Mouse (Mus musculus): ENCODE results near the gene Ilvbl.
"Not testable (repeated sequence)": the region's sequence is repeated elsewhere in the genome, so short reads cannot be mapped to it uniquely, and the experiment has no call there.

The Ilvbl gene

DNA sequence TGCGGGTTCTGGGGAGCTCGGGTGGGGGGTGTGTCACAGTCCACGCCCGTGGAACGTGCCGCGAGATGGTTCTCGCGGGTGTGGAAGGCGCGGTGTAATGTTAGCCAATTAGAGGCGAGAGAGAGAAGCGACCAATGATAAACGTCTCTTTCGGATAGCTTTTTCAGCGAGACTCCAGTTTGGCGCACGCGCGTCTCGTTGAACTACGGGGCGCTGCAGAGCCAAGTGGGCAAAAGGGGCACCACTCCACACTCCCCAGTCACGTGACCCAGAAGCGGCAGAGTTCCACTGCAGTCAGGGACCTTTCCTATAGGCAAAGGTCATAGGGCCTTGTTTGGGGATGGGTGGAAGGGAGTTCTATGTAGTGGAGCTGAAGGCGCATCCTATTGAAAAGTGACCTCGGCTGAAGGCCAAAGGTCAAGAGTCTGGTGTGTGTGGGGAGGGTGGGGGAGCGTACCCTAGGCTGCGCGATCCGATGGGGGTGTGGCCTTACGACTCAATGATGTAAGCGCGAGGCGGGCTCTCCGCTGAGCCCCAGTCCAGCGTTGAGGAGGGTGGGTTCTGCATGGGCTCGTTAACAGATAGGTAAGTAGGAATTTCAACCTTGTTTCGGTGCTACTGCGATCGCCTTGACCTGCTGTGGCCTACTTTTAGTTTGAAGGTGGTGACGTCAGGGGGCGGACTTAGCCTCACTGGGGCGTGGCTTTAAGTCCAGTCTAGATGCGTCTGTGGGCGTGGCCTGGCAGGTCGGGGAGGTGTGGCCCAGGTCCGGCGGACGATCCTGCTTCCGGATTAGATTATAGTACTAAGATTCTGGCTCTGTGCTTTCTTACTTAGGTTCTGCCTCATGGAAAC is at the start of gene Ilvbl:
Gene Ilvbl (plus strand): TSS at position 97 of the 855 bp plus-strand sequence.
- peak; percentile 98 to 99 for DNase-seq

GRCm38 (mm10) chr10:78525071-78525470 is 49.1 kb upstream of the Ilvbl start:
- DNase-seq: not testable (repeated sequence)

- DNase-seq: peak in 1 of 2 experiments; percentile 31
Observed at GRCm38 (mm10) chr10:78525511-78525910, 48.6 kb upstream of the Ilvbl start.

- DNase-seq: peak; percentile 42 to 76
Observed at GRCm38 (mm10) chr10:78540943-78541342, 33.2 kb upstream of the Ilvbl start.

DNA sequence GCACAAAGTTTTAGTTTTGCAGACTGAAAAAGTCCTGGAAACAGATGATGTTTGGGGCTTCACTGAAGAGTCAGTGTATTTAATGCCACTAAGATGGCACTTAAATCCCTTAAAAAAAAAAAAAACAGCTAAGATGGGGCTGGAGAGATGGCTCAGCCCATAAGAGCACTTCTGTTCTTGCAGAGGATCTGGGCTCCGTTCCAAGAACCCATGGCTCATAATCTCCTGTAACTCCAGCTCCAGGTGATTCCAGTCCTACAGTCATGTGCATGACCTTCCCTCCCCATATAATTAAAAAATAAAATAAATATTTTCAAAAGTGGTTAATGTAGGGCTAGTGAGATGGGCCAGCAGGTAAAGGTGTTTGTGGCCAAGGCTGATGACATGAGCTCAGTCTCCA is 9.1 kb upstream of the Ilvbl start:
- no peak for DNase-seq

- no peak for DNase-seq
Observed at GRCm38 (mm10) chr10:78569191-78569590, 5.0 kb upstream of the Ilvbl start.

GRCm38 (mm10) chr10:78569686-78570085 is 4.5 kb upstream of the Ilvbl start:
- no peak for DNase-seq

- DNase-seq: no peak
Observed at GRCm38 (mm10) chr10:78570416-78570815, 3.7 kb upstream of the Ilvbl start.

DNA sequence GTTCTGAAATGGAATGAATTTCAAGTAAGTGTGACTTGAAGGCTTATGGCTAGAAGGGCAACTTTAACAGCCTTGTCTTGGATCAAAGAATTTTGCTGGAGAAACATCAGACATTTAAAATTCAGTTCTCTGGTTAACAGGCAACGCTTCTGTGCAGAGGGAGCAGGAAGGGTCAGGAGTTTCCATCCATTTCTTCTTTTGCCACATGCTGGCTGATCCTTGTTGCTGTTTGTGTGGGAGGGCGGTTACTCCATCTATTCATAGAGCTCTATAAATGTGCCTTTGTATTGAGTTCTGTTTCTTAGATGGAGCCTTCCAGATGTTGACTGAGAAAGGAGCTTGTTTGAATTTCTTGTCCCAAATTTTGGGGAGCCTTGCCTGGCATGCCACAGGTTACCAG is 3.2 kb upstream of the Ilvbl start:
- DNase-seq: no peak

- DNase-seq: no peak
Observed at GRCm38 (mm10) chr10:78573226-78573625, 920 bp upstream of the Ilvbl start.

DNA sequence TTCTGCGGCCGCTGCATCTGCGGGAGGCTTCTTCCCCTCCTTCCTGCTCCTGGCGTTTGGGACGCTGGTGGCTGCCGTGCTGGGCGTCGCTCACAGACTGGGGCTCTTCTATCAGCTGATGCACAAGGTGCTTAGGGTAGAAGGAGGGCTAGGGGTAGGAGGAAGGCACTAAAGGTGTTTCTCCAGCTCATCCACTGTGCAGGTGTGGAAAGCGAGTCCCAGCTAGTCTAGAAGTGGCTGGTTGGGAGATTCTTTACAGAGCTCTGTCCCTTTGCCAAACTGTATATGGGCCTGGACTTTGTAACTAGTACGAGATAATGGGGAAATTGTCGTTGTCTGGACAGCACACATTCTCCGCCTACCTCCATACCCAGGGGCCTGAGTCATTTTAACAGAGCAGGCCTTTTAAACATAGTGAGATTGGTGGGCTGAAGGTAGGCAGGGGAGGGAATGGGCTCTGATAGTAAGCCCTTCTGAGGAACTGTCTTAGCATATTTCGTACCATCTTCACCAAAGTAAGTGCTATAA is 1.0 kb downstream of the Ilvbl start:
- DNase-seq: no peak

DNA sequence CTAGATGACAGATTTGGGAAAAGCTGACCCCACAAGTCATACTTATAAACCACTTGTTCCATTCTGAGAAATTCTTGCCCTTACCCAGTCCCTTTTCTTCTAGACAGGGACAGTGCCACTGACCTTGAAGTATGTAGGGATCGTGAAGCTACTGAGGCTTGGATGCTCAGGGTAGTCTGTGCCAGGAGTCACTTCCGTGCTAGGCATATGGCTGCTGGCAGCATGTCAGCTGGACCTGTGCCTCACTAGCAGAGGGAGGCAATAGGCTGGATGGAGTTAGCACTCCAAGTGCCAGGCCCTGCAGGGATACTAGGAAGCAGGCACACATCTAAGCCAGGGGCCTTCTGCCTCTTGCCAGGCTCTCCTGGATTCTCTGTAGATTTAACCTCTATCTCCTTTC is 1.5 kb downstream of the Ilvbl start:
- DNase-seq: peak; percentile 77 to 84

- no peak for DNase-seq
Observed at GRCm38 (mm10) chr10:78576435-78577184, 2.5 kb downstream of the Ilvbl start.

DNA sequence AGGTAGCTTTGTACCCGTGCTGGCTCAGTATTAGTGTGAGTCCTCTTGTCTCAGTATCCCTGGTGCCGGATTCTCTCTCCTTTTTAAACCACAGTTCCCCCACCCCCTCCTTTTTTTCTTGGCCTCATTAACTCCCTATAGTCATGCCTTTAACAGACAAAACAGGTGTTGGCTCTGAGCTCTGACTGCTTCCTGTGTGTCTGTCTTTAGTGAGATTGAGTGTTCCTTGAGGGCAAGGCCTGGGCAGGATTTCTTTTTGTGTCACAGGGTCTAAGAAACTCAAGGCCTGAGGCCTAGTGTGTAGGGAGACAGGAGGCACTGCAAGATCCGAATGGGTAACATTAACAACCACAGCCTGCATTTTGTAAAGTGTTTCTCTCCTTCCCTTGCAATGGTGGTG is 4.1 kb downstream of the Ilvbl start:
- DNase-seq: no peak

- DNase-seq: no peak
Observed at GRCm38 (mm10) chr10:78581121-78581520, 7.0 kb downstream of the Ilvbl start.

GRCm38 (mm10) chr10:78583347-78583746 is 9.2 kb downstream of the Ilvbl start:
- no peak for DNase-seq

DNA sequence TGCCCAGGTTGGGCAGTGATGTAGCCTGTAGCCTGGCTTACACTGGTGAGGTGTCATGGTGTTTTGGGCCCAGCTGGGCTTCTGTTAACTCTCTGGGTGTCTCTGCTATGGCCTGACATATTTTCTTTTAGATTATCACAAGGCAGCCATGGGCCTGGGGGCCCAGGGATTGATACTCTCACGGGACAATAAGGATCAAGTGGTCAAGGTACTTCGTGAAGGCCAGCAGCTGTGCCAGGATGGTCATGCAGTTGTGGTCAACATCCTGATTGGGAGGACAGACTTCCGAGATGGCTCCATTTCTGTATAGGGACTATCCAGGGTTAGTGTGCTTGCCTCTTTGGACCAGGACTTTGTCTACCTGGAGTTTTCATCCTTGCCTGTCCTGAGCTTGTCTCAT is 9.8 kb downstream of the Ilvbl start:
- DNase-seq: no peak

DNA sequence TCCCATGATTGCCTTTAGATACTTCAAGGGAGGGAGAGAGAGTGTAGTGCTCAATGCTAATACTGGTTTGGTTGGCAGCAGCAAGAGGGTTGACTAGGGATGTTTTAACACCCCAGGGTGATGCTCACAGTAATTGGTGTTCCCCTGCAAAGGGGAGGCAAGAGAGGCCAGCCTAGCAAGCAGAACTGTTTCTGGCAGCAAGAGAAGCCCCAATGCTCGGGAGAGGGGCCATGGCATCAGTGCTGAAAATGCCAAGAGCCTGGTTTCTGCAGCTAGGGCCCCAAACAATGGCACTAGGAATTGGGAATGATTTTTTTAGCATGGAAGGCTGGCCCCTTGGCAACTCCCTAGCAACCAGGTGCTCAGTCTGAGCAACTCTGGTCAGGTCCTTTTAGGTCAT is 10.8 kb downstream of the Ilvbl start:
- DNase-seq: no peak

- DNase-seq: peak in 1 of 2 experiments; percentile 38
Observed at GRCm38 (mm10) chr10:78585606-78586005, 11.5 kb downstream of the Ilvbl start.

DNA sequence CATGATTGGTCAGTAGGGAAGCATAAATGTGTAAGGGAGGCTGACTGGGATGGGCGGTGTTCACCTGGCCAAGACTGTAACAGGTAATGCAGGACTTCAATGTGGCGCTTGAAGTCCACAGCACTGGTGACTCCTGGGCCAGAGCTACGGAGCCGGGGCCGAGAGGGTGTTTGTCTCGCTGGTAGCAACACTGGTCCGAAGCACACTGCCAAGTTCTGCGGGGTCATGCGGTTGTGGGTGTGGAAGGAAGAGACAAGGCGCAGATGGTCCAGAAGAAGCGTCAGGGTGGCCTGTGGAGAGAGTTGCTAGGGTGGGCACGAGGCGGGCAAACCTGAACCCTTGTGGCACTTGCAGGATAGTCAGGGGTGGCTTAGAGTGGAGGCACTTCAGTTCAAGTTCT is 11.9 kb downstream of the Ilvbl start:
- DNase-seq: no peak

GRCm38 (mm10) chr10:78589291-78589690 is 15.1 kb downstream of the Ilvbl start:
- DNase-seq: peak in 1 of 2 experiments; percentile 43

DNA sequence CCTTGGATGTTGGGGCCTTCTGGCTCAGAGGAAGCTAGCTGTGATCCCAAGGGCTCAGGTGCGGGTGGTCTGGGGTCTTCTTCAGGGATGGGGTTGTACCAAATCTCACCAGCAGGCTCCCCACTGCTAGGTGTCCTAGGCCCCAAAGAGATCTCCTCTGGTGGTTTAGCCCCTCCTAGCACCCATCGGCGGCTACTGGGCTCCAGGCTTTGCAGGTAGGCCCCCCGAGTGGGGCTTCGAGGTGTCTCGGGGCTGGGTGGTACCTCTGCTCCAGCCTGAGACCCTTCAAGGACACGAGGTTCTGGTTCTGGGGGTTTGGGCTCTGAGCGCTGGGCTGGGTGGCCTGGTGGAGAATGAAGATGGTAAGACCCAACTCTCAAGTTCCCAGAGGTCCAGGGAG is 15.8 kb downstream of the Ilvbl start:
- no peak for DNase-seq

- DNase-seq: peak; percentile 43 to 52
Observed at GRCm38 (mm10) chr10:78590744-78591143, 16.6 kb downstream of the Ilvbl start.
